Mouse (Mus musculus) gastrocnemius, adult 2 months (tissue): ENCODE data around the gene Ostm1. TPM values are rescaled to one million over a fixed set of nuclear protein-coding genes. Genes with fewer than 3 reads are reported as not detected.
A peak's percentile ranks its signal among the peaks of the same experiment; 100 is the strongest.

Experiments used
- DNase-seq: peaks from one replicate; pipeline ENCODE4 v3.0.0; 2022
- H3K27ac ChIP-seq: fragments of 200-600 bp; 2 replicates; pipeline ENCODE4 v1.8.1; 2022; ENCODE audit warnings: mild to moderate bottlenecking
- H3K4me3 ChIP-seq: fragments of 200-600 bp; 2 replicates; pipeline ENCODE4 v1.8.1; 2022; ENCODE audit warnings: mild to moderate bottlenecking, moderate library complexity
- CTCF ChIP-seq: fragments of 200-600 bp; IDR thresholded peaks from 2 replicates; pipeline ENCODE4 v1.8.1; 2022; ENCODE audit warnings: antibody characterized with exemption, mild to moderate bottlenecking, moderate library complexity
- intact Hi-C: fragments of 180-260 bp; cut with DNase I; formaldehyde crosslinking; loops from one replicate; pipeline ENCODE4 v1.15.1; 2025
- long read RNA-seq, 2 experiments: library from polyadenylated mRNA; stranded (forward); transcript quantifications; one replicate each; pipeline ENCODE4 v2.0.0; 2021
- total RNA-seq, 2 experiments: library from RNA; stranded (reverse); gene quantifications; 2 replicates each; pipeline ENCODE4 v1.2.3; 2021

Ostm1 gene
- total RNA-seq = 10 to 100 TPM; 14.7 to 22.2 TPM
- long read RNA-seq, experiment 1, transcript Ostm1-201 (6 exons, 3,006 nt) = major isoform, 51 of 55 reads
- long read RNA-seq, experiment 1, partial matches to known transcripts = 1 of 55 reads
- long read RNA-seq, experiment 1, other reads (novel, unspliced or antisense) = 3 of 55 reads
- long read RNA-seq, experiment 2, transcript Ostm1-201 (6 exons, 3,006 nt) = major isoform, 43 of 43 reads
- long read RNA-seq, experiment 2, partial matches to known transcripts = 0 of 43 reads
- long read RNA-seq, experiment 2, other reads (novel, unspliced or antisense) = 0 of 43 reads

DNA sequence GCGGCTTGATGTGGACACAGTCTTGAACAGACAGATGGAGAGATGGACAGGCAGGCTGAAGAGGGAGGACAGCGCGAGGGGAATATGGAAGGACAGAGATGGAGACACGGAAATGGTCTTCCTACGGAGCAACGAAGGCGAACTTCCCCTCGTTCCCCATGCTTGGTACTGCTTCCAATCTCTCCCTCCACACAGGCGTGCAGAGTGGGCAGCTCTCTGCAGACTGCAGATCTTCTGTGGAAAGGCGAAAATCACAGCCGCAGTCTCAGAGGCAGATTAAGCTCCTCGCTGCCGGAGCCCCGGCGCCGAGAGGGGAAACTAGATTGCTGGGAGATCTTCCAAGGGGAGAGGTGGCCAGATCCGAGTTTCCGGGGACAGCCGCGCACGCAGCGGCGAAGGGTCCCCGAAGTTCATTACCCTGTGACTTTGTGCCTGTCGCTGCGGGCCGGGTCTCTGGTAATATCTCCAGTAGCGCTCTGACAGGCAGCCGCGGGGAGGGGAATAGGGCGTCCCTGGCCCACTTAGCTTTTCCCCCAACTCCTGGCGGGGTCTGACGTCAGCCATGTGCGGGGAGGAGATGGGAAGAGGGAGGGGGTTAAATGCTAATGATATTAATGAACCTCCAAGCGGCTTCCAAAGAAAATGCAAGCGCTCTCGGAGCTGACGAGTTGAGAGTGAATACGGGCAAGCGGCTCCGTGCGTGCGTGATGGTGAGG lies at the start of gene Ostm1, which contains the start of gene Nr2e1:
Ostm1 (plus strand) TSS at position 666 of the 716 bp plus-strand sequence.
Nr2e1 (minus strand) TSS at position 476 of the 716 bp plus-strand sequence.
- intact Hi-C loops = loop anchor here (5.0 kb wide), 1 partner anchor 49 kb away; no protein-coding TSS in a partner anchor
- TF ChIP-seq CTCF = no peak
- H3K27ac ChIP-seq = no peak within 1 kb of the TSS
- DNase-seq = peak; percentile 28
- peak within 1 kb of the TSS; percentile 58 for H3K4me3 ChIP-seq

DNA sequence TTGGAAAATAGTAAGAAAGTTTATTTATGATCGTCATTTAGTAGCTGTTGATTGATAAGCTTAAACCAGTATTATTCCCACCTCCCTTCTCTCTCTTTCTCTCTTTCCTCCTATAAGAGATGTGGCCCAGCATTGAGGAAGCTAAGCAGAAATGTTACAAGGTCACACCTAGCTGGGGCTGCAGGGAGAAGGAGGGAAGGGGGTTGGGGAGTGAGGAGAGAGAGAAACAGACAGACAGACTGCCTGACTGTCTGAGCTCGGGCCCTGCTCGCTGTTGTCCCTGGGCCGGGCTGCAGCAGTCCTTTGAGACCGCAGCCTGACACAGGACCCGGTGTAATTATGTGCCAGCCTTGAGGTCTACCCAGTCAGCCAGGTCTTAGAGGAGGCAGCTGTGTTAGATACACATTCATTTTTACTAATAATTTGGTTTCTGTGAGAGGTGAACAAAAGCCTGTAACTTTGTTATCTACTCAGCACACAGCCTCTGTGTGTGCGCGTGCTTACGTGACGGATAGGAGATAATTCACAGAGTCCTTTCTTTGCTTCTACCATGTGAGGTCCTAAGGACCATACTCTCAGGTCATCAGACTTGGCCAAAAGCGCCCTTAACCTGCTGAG lies 49.7 kb upstream of the Ostm1 start:
- H3K27ac ChIP-seq = no peak overlapping the region
- DNase-seq = no peak
- TF ChIP-seq CTCF = no peak
- no peak overlapping the region for H3K4me3 ChIP-seq
- intact Hi-C loops = no loop called here

DNA sequence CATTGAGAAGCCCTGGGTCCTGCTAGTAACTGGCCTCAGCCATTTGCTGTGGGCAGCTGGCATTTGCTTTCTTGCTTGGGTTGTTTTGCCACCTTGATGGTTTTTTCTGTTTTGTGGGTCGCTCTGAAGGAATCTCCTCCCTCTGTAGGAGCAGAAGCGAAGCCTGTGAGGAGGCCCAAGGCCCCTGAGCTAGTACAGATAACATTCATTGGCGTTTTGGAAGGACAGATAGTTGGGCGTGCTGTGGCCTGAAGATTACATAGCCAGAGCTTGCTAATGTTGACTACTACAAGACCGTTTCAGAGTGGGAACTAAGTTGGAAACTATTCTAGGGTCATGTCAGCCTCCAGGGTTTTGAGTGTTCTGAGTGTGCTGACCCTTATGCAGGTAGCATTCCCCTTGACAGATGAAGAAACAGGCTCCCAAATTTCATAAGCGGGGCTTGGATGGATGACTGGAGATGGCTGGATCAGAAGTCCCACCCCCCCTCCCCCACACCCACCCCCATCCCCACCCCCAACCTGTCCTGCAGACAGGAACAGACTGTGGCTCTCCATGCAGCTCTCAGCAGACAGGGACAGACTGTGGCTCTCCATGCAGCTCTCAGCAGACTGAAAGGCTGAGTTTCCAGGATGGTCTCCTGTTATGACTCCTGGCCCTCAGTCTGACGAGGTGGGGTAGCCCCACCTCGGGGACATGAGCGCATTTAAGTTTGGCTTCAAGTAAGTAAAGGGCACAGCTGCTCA lies 45.9 kb upstream of the Ostm1 start:
- intact Hi-C loops = no loop called here

GRCm38 (mm10) chr10:42545707-42546503 lies 37.7 kb upstream of the Ostm1 start:
- no peak for TF ChIP-seq CTCF
- Histone ChIP-seq H3K4me3 (no peak overlapping the region), H3K27ac (no peak overlapping the region)
- intact Hi-C loops = no loop called here
- no peak for DNase-seq

More for the DNA sequence above, 45.9 kb upstream of the Ostm1 start:
- no peak for DNase-seq
- Histone ChIP-seq H3K27ac (no peak overlapping the region), H3K4me3 (no peak overlapping the region)
- TF ChIP-seq CTCF = no peak

- TF ChIP-seq CTCF = no peak
- Histone ChIP-seq H3K4me3 (no peak overlapping the region), H3K27ac (no peak overlapping the region)
- intact Hi-C loops = no loop called here
- DNase-seq = no peak
These were observed 37.1 kb upstream of the Ostm1 start for GRCm38 (mm10) chr10:42546507-42546906.

DNA sequence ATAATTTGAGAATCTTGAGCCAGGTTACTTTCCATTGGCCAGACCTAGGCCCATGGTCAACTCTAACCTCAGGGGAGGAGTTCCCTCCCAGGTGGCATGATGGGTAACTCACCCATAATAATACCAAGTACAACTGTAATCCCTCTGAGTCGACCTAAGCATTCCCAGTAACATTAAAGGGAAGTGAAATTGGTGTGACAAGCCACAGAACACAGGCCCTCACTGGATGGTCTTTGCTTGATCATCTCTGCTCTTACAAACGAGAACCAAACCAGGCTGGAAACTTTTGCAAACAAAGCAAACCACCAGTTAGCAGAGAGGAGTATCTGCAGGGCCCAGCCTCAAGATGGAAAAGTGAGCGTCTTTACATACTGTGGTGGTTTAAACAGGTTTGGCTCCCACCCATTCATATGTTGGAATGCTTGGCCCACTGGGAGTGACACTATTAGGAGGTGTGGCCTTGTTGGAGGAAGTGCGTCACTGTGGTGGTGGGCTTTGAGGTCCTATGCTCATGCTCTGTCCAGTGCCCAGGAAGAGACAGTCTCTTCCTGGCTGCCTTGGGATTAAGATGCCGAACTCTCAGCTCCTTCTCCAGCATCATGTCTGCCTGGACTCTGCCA lies 23.9 kb upstream of the Ostm1 start:
- TF ChIP-seq CTCF = no peak
- Histone ChIP-seq H3K4me3 (no peak overlapping the region), H3K27ac (no peak overlapping the region)
- DNase-seq = no peak
- intact Hi-C loops = no loop called here

GRCm38 (mm10) chr10:42562272-42562671 lies 21.4 kb upstream of the Ostm1 start:
- no peak for TF ChIP-seq CTCF
- Histone ChIP-seq H3K4me3 (no peak overlapping the region), H3K27ac (no peak overlapping the region)
- no peak for DNase-seq
- intact Hi-C loops = no loop called here

- Histone ChIP-seq H3K27ac (no peak overlapping the region), H3K4me3 (no peak overlapping the region)
- no peak for DNase-seq
- intact Hi-C loops = no loop called here
- no peak for TF ChIP-seq CTCF
These were observed 11.1 kb upstream of the Ostm1 start for GRCm38 (mm10) chr10:42572567-42572966.

DNA sequence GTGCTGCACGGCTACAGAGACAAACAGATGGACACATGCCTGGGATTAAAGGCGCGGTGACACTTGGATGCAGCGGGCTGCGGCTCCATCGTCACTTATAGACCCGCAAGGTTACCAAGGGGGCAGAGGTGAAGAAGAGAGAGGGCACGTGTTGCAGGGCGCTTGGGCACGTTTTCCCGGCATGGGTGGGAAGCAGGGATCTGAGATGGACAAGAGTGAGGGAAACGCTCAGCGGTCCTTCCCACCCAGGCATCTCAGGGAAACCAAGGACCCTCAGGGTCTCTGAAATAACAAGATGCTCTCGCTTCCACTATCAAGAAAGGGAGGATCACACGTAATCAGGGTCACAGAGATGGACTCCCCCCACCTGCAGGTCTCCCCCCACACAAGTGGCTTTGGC lies 10.7 kb upstream of the Ostm1 start:
- Histone ChIP-seq H3K27ac (no peak overlapping the region), H3K4me3 (no peak overlapping the region)
- intact Hi-C loops = no loop called here
- TF ChIP-seq CTCF = no peak
- DNase-seq = no peak

DNA sequence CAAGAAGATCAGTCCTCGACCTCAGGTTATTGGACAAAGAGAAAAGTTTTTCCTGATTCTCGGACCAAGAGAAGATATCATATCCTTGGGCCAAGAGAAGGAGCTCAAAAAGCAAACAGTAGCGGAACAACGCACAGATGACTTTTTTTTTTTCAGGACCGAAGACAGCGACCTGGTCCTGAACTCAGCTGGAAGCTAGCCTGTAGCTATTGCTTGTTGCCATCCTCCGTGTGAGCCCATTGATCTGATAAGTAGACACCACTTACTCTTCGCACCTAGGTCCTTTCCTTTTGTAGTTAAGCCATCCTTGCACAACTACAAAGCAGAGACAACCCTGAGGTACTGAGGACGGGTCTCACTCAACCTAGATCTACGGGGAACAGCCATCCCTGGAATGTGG lies 9.0 kb upstream of the Ostm1 start:
- DNase-seq = no peak
- intact Hi-C loops = no loop called here
- no peak overlapping the region for H3K4me3 ChIP-seq

GRCm38 (mm10) chr10:42577525-42578280 lies 5.9 kb upstream of the Ostm1 start:
- no peak overlapping the region for H3K4me3 ChIP-seq
- TF ChIP-seq CTCF = no peak
- no peak overlapping the region for H3K27ac ChIP-seq
- intact Hi-C loops = no loop called here
- no peak for DNase-seq

More for the DNA sequence above, 9.0 kb upstream of the Ostm1 start:
- no peak overlapping the region for H3K27ac ChIP-seq
- TF ChIP-seq CTCF = no peak
